Mouse (Mus musculus) kidney, adult 18-20 months (tissue): Measurements from ENCODE around the gene Ctla2b.
"Not testable (repeated sequence)": the region's sequence is repeated elsewhere in the genome, so short reads cannot be mapped to it uniquely, and the experiment has no call there.

ENCODE experiments used
- DNase-seq: peaks from one replicate; pipeline ENCODE4 v3.0.0; 2021

Ctla2b gene

GRCm38 (mm10) chr13:60897328-60897727 lies at the start of gene Ctla2b:
Gene Ctla2b, minus strand, starts transcription at chr13:60897447.
- DNase-seq: peak; percentile 41

DNA sequence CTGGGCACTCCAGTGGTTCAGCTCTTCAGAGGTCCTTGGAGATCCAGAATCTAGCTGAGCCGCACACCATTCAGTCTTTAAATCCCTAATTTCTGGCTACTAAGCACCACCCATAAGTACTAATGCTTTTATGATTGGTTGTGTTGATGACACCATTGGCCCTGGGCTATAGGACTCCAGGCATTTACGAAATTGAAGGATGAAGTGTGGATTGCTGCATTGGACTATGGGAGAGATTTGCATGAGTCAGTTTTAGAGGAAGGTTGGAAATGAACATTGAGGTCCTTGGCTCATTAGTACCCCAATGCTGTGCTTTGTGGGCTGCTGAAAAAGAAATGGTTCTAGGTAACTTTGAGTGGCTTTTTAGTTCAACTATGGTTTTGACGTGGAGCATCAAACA lies 44.6 kb upstream of the Ctla2b start, which contains the start of gene Tpbpa:
TSS of gene Tpbpa (minus strand) at position 101 of the 400 bp plus-strand sequence.
- DNase-seq: not testable (repeated sequence)

GRCm38 (mm10) chr13:60936500-60936901 lies 39.3 kb upstream of the Ctla2b start, which contains the start of the genes Gm49391 and Ctla2a:
Gene Gm49391, minus strand, starts transcription at chr13:60936571.
Gene Ctla2a, minus strand, starts transcription at chr13:60936625.
- peak; percentile 27 for DNase-seq

DNA sequence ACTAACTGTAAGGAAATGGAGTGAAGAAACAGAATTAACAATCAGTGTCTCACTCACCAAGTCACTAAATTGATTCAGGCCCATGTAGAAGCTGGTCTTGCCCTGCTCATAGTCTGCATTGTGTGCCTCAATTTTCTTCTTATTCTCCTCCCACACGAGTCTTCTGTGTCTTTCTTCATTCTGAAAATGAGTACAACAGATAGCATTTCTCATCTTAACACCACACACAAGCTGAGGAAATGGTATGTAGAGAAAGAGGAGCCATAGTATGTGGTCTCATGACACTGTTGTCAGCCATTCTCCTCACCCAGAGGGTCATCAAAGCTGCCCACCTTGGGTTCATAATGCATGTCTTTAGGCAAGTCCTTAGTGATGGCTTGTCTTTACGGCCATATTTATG lies 38.2 kb upstream of the Ctla2b start, which contains the start of gene Gm49393:
TSS of gene Gm49393 (minus strand) at position 101 of the 400 bp plus-strand sequence.
- not testable (repeated sequence) for DNase-seq

DNA sequence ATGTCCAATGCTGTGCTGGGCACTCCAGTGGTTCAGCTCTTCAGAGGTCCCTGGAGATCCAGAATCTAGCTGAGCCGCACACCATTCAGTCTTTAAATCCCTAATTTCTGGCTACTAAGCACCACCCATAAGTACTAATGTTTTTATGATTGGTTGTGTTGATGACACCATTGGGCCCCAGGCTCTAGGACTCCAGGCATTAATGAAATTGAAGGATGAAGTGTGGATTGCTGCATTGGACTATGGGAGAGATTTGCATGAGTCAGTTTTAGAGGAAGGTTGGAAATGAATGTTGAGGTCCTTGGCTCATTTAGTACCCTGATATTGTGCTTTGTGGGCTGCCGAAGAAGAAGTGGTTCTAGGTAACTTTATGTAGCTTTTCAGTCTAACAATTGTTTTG lies 7.5 kb upstream of the Ctla2b start, which contains the start of gene Tpbpb:
TSS of gene Tpbpb (minus strand) at position 101 of the 400 bp plus-strand sequence.
- DNase-seq: not testable (repeated sequence)

GRCm38 (mm10) chr13:60896794-60897193 lies 453 bp downstream of the Ctla2b start, which contains the start of gene Gm49392:
Gene Gm49392, minus strand, starts transcription at chr13:60896894.
- not testable (repeated sequence) for DNase-seq

DNA sequence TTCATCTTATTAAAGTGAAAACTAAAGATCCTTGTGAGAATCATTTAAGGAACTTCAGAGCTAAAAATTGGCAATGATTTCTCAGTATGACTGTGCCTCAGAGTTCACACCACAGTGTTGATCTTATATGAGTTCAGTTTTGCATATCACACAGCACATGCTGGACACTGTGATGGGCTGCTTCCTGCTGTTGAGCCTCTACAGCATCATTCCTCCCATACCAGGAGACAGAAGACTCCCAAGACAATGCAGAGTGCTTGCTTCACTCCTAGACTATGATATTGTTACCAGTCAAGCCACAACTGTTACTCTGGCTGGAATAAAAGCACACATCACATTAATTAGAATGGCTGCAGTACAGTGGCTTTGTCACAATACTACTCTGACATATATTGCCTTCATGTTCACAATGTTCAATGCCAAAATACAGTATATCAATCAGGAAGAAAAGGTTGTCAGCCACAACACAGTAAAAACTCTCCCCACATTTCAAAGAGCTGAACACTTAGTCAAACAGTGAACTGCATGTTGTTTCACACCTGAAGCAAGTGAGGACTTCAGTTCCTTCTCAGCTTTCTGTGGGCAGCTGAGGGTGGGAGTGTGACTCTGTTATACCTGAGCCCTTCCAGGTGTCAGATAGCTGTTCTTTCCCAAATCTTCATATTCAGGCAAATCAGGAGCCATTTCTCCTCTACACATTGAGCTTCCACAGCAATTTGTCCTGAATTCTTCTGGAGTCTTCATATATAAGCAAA lies 1.7 kb downstream of the Ctla2b start:
- DNase-seq: no peak

GRCm38 (mm10) chr13:60892301-60892700 lies 4.9 kb downstream of the Ctla2b start:
- DNase-seq: no peak

DNA sequence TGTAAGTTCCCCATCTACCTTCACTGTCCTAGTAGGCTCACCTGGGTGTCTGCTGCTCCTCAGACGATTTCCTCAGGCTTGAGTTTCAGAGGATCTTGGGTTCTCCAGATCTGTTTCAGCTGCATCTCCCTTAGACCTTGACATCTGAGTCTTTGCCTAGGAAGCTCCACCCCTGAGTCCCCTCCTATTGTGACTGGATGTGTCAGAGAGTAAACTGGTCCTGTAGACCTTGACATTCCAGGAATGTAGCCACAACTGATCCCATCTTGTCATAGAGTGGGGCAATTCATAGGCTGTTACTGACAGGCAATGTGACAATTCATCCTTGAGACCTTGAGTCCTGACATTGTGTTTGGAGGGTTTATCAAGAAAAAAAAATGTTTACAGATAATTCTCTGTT lies 33.0 kb downstream of the Ctla2b start, which contains the start of gene 4930486L24Rik:
TSS of gene 4930486L24Rik (minus strand) at position 195 of the 400 bp plus-strand sequence.
- DNase-seq: no peak

DNA sequence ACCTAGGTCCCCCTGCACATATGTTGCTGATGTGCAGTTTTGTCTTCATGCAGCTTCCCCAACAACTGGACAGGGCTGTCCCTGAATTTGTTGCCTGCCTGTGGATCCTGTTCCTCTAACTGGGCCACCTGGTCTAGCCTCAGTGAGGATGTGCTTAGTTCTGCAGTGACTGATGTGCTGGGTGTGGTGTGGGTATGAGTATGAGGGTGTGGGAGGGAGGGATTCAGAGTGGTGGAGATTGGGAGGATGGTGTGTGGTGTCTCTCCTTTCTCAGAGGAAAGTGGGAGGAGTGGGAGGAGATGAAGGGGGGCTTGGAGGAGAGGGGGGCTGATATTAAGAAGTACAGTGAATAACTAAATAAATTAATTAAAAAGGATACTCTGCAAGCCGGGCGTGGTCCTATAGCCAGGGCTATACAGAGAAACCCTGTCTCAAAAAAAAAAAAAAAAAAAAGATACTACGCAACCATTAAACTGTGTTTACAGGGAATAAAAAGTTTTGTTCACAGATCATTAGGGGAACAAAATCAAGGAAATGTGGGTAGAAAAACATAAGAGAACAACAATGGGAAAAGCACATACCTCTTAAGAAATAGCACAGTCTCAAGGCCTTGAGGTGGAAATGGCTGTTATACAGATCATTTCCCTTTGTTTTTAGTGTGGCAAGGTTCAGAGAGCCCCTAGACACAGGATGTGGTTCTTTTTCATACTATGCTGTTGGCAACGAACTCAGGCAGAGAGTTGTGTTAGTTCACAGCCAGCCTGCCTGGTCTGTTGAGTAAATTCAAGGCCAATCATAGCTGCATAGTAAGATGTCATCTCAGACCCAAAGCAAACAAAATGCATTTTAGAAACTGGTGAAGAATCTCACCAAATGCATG lies 48.8 kb downstream of the Ctla2b start:
- no peak for DNase-seq
